Mouse (Mus musculus) erythroblast, adult 5-6 weeks (primary cell): ENCODE data around the gene Mcoln2. TPM values are rescaled to one million over a fixed set of nuclear protein-coding genes. Genes with fewer than 3 reads are reported as not detected.

ENCODE experiments used
- ATAC-seq: replicated peaks from 2 replicates; pipeline ENCODE4 v1.8.0; 2016; ENCODE audit warnings: moderate number of reproducible peaks, mild to moderate bottlenecking, moderate TSS enrichment, inconsistent platforms; ENCODE audit not compliant: poor library complexity, low FRiP score, severe bottlenecking
- total RNA-seq, 2 experiments: library from RNA; stranded (forward) in 1 of 2; stranded (reverse) in 1 of 2; fragments of 150-400 nt in 1 of 2; fragments of 200-764, 138-1000 nt in 1 of 2; gene quantifications; 2 replicates each; pipeline versions ENCODE4 v1.2.3 to v1.2.4; 2015 to 2017; ENCODE audit warnings: low replicate concordance in 2 of 2

The Mcoln2 gene
- total RNA-seq (2015; ENCODE audit: low replicate concordance) (0.63 TPM in 1 of 2 replicates, not detected in the other), total RNA-seq (2017; ENCODE audit: low replicate concordance) (not detected in 2 replicates)

DNA sequence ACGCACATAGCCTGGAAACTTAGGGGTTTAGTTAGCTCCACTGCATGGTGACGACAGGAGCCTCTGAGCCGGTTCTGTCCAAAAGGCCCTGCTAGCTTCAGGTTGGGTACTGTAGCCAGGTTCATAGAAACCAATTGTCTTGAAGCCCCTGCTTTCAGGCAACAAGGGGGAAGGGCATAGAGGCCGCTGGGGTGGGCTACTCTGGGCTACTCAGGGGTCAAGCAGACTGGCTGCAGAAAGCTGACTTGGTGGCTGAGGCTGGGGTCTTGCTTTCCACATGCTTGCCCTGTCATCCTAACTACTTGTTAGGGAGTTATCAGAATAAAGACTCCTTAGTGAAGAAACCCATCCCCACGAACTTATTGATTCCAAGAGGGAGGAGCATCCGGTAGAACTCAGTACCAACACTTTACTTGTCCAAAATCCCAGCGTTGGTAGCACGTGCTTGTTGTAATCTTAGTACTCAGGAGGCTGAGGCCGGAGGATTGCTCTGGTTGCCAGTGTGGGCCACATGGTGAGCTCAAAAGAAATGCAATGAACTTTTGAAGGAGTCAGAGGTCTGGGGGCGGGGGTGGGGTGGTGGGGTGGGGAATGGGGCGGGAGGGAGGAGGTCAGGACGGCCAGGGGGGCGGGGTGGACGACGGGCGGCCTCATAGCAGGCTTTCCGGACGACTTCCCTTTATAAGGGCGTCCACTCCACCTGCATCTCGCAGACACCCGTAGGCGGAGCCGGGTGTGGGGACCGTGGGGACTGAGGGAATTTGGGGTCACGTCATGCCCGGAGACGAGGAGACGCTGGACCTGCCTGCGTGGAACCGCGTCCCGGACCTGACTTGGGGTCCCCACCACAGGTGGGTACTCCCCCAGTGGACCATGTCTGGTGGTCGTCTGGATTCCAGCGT lies at the start of gene Mcoln2:
Gene Mcoln2, plus strand, starts transcription at position 678 of the 902 bp plus-strand sequence.
- ATAC-seq = no peak

DNA sequence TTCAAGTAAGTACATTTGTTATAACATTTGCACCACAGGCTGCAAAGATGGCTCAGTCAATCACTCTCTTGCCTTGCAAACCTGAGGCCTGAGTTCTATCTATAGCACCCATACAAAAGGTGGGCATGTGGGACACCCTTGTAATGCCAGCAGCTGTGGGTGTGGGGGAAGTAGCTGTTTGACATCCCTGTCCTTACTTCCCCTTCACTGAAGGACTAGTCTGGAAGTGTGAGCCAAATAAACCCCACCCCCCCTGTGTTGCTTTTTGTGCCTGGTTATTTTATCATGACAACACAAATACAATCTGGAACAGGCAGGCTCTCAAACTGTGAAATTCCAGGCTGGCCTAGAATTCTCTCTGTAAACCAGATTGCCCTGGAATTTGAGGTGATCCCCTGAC lies 49.7 kb upstream of the Mcoln2 start:
- no peak for ATAC-seq

DNA sequence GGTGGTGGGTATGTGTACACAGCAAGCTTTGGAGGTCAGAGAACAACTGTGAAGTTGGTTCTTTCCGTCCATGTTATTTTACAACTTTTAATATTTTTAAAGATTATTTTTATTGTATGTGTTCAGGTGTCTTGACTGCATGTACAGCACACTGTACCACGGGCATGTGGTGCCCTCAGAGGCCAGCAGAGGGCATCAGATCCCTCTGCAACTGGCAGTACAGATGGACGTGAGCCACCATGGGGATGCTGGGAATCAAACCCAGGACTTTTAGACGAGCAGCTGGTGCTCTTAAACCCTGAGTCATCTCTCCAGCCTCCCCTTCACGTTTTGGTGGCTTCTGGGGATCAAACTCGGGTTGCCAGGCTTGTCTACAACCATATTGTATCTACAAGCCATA lies 47.6 kb upstream of the Mcoln2 start:
- ATAC-seq = no peak

GRCm38 (mm10) chr3:146107116-146107849 lies 42.4 kb upstream of the Mcoln2 start:
- ATAC-seq = no peak

GRCm38 (mm10) chr3:146107921-146108571 lies 41.6 kb upstream of the Mcoln2 start, which contains the start of gene Wdr63:
TSS of gene Wdr63 (minus strand) at chr3:146108130.
- ATAC-seq = no peak

DNA sequence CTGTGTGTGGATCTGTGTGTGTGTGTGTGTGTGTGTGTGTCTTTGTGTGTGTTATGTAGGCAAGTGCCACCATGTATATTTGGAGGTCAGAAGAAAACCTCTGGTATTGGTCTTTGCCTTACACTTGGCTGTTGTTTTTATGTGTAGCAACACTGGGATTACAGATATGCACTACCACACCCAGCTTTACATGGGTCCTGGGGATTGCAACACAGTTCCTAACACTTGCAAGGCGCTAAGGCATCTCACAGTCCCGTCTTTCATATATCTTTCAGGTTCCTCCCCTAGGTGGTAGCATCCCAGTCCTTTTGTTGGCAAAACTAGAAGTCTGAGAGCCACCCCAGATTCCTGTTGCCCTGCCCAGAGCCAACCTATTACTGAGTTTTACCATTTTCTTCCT lies 40.7 kb upstream of the Mcoln2 start:
- no peak for ATAC-seq

- no peak for ATAC-seq
Measured at GRCm38 (mm10) chr3:146110358-146110757, 39.3 kb upstream of the Mcoln2 start.

GRCm38 (mm10) chr3:146110916-146111315 lies 38.7 kb upstream of the Mcoln2 start:
- ATAC-seq = no peak

- no peak for ATAC-seq
Measured at GRCm38 (mm10) chr3:146117258-146117996, 32.2 kb upstream of the Mcoln2 start, which contains the start of gene Mcoln3. TSS of gene Mcoln3 (plus strand) at chr3:146117450.

DNA sequence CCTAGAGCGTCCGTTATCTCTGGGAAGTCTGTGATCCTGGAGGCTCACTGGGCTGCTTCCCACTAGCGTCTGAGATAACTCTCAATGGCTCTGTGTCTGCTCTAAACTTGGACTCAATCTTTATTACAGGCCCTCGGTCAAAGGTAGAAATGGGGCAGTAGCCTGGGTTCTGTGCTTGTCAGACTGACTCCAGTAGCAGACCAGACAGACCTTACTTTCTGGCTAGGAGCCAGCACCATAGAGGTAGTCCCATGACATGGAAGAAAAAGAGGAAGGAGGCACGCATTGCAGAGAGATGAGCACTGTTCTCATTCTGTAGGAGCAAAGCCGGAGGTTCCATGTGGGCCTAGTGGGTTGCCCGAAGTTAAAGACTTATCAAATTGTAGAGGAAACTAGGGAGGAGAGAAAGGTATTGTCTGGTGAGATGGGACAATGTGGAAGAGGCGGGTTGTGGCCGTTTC lies 31.6 kb upstream of the Mcoln2 start:
- ATAC-seq = no peak

GRCm38 (mm10) chr3:146121310-146122124 lies 28.1 kb upstream of the Mcoln2 start:
- no peak for ATAC-seq

DNA sequence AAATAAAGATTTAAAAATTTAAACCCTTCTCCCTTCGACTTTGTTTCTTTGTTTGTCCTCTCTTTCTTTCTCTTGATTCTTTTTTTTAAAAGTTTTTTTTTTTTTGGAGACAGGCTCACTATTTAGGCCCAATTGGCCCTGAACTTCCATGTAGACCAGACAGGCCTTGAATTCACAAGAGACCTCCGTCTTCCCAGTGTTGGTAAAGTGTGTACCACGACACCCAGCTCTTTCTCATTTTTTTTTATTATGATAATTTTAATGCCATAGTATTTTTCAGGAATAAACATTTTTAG lies 27.6 kb upstream of the Mcoln2 start:
- ATAC-seq = no peak

DNA sequence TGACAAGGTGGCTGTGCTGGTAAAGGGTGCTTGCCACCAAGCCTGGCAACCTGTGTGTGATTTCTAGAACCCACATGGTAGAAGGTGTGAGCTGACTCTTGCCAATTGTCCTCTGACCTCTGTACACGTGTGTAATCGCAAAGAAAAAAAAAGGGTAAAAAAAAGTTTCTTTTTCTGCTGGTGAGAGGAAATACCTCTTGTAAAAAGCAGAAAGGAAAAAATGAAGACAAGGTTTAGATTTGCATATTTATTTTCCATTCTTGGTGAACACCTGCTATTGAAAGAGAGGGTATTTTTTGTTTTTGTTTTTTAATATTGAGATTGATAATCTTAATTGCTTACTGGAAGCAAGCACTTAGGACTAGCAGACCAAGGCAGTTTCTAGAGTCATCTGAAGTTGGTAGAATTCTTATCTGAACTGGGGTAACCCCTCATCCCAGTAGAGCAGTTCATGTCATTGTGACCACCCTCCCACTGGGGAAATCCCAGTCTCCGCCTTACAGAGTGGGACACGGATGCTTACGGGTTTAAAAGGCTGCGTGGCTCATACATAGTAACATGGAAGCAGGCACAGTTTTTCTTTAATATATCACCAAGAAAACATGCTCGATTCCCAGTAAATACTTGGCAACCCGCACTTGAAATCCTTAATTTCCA lies 26.7 kb upstream of the Mcoln2 start:
- ATAC-seq = no peak

GRCm38 (mm10) chr3:146123464-146123825 lies 26.2 kb upstream of the Mcoln2 start:
- ATAC-seq = no peak

DNA sequence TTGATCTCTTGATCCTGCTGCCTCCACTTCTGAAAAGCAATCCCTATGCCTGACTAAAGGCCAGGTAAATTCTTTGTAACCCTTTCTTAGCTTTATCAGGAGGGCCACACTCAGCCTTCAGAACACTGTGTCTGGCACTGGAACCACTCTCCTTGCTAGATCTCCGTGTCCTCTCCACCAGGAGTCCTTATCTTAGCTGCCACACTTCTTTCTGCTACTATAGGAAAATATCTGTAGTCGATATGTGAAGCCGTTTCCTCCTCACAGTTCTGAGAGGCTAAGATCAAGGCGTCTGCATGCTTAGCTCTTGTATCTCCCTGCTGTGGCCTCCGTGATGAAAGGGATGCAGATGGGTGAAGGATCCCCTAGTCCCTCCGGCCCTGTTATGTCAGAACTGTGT lies 22.4 kb upstream of the Mcoln2 start:
- no peak for ATAC-seq

DNA sequence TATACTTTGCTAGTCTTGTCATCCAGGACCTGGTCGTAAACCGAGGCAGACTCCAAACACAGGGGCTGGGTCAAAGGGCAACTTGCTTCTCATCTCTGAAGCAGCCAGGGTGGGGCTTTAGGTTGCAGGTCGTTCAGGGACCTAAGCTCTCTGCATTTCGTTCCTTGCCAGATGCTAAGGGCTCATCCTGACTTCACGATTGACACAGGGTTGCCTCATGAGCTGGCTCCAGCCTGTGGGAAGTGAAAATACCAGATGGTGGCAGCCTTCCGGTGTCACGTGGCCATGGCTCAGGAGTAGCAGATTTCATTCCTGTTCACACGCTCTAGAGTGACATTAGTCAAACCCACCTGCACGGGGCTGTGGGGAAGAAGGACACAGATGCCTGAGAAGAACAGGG lies 14.8 kb upstream of the Mcoln2 start:
- no peak for ATAC-seq

DNA sequence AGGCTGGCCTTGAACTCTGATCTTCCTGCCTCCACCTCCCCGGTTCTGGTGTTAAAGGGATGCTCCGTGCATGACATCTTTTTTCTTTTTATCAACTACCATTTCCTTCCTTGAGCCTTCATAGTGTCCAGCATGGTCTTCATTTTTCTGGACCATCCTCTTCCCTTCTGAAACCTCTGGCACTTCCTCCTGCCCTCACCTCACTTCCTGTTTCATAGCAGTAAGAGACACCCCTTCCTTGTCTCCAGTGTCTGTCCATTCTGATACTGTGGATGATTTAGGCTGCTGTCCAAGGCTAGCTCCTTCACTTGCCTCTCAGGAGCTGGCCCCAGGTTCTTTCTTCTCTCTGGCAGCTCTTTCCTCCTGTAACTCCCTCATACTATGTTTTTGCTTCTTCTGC lies 14.2 kb upstream of the Mcoln2 start:
- no peak for ATAC-seq

GRCm38 (mm10) chr3:146136422-146136821 lies 13.2 kb upstream of the Mcoln2 start:
- no peak for ATAC-seq
